Mouse (Mus musculus) bone marrow, adult 2 months (tissue): ENCODE data around the gene Rab11b.

ENCODE experiments used
- CTCF ChIP-seq: fragments of 200-500 bp; IDR thresholded peaks from 2 replicates; pipeline ENCODE4 v1.5.1; 2011; ENCODE audit warnings: low read length, control low read depth; ENCODE audit not compliant: control insufficient read depth, insufficient read depth
- POLR2A ChIP-seq: fragments of 200-500 bp; IDR thresholded peaks from 2 replicates; pipeline ENCODE4 v1.6.1; 2011; ENCODE audit warnings: low read depth, mild to moderate bottlenecking, control low read depth, low read length, borderline replicate concordance; ENCODE audit not compliant: control insufficient read depth

GRCm38 (mm10) chr17:33757231-33757630 lies 3.1 kb downstream of the Rab11b start:
- TF ChIP-seq CTCF (no peak), POLR2A (no peak)
